Mouse (Mus musculus): ENCODE measurements around the gene Crhr1. TPM values are rescaled to one million over a fixed set of nuclear protein-coding genes. Genes with fewer than 3 reads are reported as not detected.

The Crhr1 gene
- total RNA-seq, 2 experiments from 2014 or later: 24.9 to 30.5 TPM

DNA sequence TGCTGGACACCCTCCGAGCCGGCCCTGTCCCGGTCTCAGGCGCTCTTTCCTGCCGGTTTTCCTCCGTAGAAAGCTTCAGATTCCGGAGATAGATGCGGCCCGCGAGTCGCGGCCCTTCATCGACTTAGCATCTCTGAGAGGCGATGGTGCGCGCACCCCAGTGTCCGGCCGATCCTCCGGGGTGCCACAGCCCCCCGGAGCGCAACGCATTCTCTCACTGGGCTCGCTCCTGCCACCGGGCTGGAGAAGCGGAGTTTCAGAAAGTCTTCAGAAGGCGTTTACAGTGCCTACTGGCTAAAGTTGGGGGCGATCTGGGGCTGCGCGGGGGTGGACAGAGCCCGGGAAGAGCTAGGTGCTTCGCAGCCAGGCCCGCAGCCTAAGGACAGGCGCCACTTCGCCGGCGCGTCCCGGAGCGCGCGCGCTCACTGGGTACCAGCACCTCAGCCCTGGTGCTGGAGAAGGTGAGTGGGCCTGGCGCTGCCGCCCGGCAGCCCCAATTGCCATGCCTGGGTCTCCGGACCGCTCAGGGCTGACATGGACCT, 858 bp downstream of the Crhr1 start:
- peak; percentile 35 to 52 for DNase-seq (ENCODE audit: low spot score in 2 of 2)

GRCm38 (mm10) chr11:104138976-104139375, 6.3 kb downstream of the Crhr1 start:
- DNase-seq (ENCODE audit: low spot score in 2 of 2): no peak

- DNase-seq (ENCODE audit: low spot score in 2 of 2): no peak
Measured at GRCm38 (mm10) chr11:104144930-104145329, 12.3 kb downstream of the Crhr1 start.

DNA sequence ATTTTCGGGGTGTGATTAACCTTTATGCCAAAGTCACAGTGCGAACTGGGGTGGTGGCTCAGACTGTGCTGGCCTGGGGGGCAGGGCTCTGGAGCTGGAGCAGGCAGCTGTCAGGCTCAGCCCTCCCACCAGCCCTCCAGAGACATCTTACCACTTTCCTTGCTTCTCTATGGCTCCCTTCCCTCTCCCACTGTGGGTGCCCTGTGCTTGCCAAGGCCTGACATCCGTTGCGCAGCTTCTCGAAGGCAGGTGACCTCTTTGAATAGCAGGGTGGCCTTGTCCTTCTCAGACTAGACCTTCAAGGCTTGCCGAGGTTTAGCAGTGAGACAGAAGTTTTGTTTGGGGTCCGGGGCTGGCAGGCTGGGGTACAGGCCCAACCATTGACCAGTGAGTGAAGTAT, 16.1 kb downstream of the Crhr1 start:
- DNase-seq (ENCODE audit: low spot score in 2 of 2): no peak

GRCm38 (mm10) chr11:104150911-104151310, 18.3 kb downstream of the Crhr1 start:
- DNase-seq (ENCODE audit: low spot score in 2 of 2): no peak

- DNase-seq (ENCODE audit: low spot score in 2 of 2): no peak
Measured at GRCm38 (mm10) chr11:104154332-104154731, 21.7 kb downstream of the Crhr1 start.

DNA sequence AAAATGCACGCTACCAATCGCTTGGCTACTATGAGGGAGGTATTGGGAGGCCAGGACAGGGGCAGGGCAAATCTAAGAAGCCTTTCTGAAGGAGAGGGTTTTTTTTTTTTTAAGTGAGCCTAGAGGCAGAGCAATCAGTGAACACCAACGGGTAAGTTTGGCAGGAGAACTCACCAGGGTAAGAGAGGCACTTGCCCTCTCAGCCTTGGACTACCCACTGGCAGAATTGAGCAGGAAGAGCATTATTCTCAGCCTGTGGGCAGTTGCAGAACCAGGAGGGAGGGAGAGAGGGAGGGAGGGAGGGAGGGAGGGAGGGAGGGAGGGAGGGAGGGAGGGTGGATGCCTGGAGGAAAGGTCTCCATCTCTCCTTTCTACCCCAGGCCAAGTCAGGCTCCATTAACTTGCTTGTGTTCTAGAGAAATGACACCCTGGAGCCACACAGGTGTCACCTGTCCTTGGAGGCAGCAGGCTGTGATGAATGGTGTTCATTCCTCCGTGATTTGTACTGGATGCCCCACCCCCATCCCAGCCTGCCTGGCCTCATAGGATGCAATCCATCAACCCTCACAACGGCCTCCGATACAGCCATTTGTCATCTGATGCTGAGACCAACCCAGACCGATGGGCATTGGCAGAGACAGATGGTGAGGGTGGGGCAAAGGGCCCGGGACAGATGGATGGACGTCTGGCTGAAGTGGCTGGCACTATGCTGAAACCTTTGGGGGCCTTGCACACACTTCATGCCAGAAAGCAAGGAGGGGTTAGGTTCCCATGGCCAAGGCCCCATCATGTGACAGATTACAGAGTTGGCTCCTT, 22.4 kb downstream of the Crhr1 start:
- DNase-seq (ENCODE audit: low spot score in 2 of 2): no peak

- no peak for DNase-seq (ENCODE audit: low spot score in 2 of 2)
Measured at GRCm38 (mm10) chr11:104155899-104156298, 23.2 kb downstream of the Crhr1 start.

DNA sequence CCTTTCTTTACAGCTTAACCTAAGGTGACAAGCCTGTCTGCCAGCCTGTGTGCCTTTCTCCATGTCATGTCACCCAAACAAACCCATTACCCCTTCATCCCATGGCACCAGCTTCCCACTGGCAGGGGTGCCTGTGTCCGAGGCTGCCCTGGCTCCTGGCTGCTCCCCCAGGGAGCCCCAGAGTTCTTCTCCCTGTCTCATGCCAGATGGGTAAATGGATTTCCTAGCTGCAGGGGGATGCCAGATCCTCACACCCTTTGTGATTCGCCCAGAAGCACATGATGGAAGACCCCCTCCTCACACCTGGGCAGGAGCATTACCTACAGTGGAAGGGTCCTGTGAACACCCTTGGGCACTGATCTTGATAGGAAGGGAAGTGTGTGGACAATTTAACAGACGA, 23.7 kb downstream of the Crhr1 start:
- DNase-seq (ENCODE audit: low spot score in 2 of 2): no peak

DNA sequence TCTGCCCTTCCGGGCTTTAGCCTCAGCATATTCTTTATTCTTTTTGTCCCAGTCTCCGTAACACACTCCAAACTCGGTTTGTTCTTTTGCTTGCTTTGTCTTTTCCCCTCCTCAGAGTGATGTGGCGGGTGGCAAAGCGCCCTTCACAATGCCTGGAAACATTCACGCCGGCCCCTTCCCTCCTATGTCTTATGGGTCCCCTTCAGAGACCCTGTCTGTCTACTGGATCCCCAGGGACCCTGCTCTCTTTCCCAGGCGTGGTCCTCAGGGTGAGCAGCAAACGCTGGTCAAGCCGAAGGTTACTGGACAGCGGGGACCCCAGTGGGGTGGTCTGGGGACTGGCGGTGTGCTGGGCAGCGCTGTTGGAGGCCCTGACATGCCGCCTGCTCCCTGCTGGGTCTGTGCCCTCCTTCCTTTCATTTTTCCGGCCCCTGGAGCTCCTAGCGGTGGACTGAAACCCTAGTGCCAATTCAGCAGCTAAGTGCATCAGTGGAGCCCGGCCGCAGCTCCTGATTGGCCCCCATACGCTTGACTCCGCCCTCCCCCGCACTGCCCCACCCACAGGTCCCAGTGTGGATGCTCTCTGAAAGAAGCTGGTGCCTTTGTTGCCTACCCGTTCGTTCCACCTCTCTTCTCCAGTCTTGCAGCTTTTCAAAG, 25.1 kb downstream of the Crhr1 start:
- DNase-seq (ENCODE audit: low spot score in 2 of 2): peak; percentile 85 to 89

DNA sequence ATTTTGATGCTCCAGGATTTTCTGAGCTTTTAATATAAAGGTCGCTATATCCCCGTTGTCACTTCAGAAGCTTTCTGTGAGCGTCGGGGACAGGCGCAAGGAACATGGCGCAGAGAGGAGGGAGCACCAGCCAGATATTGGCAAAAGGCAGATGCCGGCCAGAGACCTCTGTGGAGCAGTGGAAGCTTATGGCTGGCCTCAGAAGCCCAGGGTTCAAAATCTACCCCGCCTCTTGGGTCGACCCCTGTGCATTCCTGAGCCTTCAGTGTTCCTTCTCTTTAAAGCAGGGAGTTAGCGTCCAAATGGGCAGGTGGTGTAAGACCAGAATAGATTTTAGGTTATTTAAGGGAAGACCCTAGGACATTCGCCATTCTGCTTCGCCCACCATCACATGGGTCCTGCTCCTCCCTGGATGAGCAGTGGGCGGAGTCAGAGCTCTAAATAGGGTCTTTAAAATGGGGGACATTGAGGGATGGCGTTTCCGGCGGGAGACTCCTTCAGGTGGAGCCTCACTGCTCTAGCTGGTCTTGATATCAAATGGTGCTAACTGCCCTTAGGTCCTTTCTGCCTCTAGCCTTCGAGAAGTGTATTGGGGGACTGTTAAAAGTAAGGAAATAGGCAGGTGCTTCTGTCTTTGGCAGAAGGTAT, 25.7 kb downstream of the Crhr1 start:
- DNase-seq (ENCODE audit: low spot score in 2 of 2): no peak

DNA sequence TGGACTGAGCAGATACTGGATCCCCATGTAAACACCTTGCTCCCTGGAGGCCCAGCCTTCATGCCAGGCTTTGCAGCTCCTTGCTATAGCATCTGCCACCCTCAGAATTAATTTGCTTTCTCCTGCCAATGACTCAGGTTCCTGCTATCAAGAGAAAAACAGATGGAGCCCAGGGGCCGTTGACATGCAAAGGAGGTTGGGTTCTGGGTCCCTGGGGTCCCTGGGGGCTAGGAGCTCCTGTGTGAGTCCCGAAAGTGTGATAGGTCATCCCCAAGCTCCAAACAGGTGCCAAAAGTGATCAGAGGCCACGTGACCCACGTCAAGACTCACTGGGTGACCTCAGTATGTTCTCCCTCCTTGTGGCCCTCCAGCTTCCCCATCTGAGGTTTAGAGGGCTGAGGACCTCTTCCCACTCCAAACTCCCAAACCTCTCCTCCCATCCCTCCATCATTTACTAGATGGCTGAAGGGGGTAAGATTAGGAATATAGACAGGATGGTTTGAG, 27.2 kb downstream of the Crhr1 start:
- DNase-seq (ENCODE audit: low spot score in 2 of 2): no peak

GRCm38 (mm10) chr11:104161153-104161552, 28.5 kb downstream of the Crhr1 start:
- DNase-seq (ENCODE audit: low spot score in 2 of 2): no peak

DNA sequence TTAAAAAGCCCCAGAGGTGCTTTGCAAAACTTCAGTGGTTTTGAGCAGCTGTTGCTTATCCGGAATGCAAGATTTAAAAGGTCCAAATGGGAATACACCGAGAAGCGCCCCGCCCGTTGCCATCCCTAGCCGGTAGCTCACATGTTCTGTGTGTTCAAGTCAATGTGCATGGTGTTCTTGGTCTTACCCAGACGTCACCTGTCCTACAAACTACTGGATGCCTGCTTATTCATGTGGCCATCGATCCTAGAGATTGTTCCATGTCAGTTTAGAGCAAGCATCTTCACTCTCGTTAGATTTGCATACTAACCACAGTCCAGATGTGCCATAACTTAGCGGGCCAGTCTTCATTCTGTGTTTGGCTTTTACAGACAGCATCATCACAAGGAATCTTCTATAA, 31.6 kb downstream of the Crhr1 start:
- DNase-seq (ENCODE audit: low spot score in 2 of 2): no peak

DNA sequence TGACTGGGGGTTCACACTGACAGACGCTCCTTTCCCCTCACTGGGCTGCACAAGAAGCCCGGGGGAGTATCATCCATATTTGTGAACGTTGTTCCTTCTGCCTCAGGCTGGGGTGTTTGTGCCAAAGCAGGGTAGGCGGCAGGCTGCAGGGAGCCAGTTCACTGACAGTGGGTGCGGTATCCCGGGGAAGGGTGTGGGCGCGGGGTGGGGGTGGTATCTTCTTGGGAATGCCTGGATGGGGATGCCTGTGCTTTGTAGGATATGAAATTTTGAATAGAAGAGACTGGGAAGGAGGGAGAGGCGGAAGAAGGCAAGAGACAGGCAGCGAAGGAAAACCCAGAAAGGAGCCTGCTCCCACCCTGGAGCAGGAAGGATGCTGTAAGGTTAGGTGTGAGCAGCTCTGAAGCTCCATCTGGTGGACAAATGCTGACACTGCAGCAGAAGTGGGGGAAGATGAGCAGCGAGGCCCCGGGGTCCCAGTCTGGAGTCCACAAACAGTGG, 38.7 kb downstream of the Crhr1 start:
- peak; percentile 79 to 82 for DNase-seq (ENCODE audit: low spot score in 2 of 2)

DNA sequence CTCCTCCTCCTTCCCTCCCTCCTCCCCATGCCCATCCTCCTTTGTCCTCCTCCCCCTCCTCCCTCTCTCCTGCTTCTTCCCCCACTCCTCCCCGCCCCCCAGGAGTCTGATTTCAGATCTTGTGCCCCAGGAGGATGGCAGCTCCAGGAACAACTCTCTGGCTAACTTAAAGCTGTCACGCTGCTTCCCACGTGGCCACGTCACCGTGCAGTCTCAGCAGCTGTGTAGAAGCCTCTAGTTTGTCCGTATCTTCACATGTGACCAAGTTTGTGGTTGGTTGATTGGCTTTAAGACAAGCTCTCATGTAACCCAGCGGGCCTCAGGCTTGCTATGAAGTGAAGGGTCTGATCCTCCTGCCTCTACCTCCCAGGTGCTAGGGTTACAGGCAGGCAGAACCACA, 46.2 kb downstream of the Crhr1 start:
- peak; percentile 37 to 53 for DNase-seq (ENCODE audit: low spot score in 2 of 2)

DNA sequence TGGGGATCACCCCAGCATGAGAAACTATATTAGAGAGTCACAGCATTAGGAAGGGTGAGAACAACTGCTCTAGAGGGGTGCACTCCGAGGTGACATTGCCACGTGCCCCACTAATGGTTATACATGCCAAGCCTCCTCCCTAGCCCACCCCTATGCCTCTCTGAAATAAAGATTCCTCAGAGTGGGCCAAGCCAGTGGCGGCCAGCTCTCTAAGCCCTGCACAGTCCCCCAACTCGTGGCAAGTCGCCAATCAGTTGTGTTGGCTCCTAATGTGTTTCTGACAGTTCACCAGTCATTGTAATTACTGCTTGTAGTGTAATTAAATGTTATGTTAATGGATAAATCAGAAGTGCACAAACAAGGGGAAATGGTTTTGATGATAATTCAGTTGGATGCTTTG, 47.1 kb downstream of the Crhr1 start:
- DNase-seq (ENCODE audit: low spot score in 2 of 2): no peak

DNA sequence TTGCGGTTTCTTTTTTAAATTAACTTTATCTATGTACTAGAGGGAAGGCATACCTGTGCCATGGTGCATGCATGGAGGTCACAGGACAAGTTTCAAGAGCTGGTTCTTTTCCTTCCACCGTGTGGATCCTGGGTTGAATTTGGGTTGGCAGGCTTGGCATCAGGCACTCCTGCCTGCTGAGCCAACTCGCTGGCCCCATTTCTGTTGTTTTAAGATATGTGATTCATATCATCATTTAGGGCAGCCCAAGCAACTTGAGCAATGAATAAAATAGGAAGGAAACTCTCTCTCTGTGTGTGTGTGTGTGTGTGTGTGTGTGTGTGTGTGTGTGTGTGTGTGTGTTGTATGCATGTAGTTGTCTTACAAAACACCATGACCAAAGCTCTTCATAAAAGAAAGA, 49.5 kb downstream of the Crhr1 start:
- DNase-seq (ENCODE audit: low spot score in 2 of 2): no peak

GRCm38 (mm10) chr11:104186135-104186836, 53.6 kb downstream of the Crhr1 start, which contains the start of gene Sppl2c:
Sppl2c (plus strand) TSS chr11:104186327.
- no peak for DNase-seq (ENCODE audit: low spot score in 2 of 2)

GRCm38 (mm10) chr11:104186837-104187150, 54.1 kb downstream of the Crhr1 start:
- no peak for DNase-seq (ENCODE audit: low spot score in 2 of 2)

GRCm38 (mm10) chr11:104187766-104188165, 55.1 kb downstream of the Crhr1 start:
- no peak for DNase-seq (ENCODE audit: low spot score in 2 of 2)

Data from left cerebral cortex, adult 18-20 months (tissue).